Mouse (Mus musculus) splenic B cell, adult 2 months (primary cell): ENCODE data around the gene Csnk2b.

Experiments
- DNase-seq: peaks from one replicate; pipeline ENCODE4 v3.0.0-alpha.2; 2011; ENCODE audit warnings: low read depth, low spot score
- H3K27me3 ChIP-seq: 2 replicates; pipeline ENCODE4 v1.6.1; 2012; ENCODE audit warnings: mild to moderate bottlenecking, low read length, moderate library complexity, mixed read lengths; ENCODE audit not compliant: control insufficient read depth, poor library complexity, insufficient read depth, severe bottlenecking
- H3K36me3 ChIP-seq: 2 replicates; pipeline ENCODE4 v1.6.1; 2012; ENCODE audit warnings: mild to moderate bottlenecking, low read length, moderate library complexity, mixed read lengths; ENCODE audit not compliant: control insufficient read depth, poor library complexity, insufficient read depth, severe bottlenecking

The Csnk2b gene

DNA sequence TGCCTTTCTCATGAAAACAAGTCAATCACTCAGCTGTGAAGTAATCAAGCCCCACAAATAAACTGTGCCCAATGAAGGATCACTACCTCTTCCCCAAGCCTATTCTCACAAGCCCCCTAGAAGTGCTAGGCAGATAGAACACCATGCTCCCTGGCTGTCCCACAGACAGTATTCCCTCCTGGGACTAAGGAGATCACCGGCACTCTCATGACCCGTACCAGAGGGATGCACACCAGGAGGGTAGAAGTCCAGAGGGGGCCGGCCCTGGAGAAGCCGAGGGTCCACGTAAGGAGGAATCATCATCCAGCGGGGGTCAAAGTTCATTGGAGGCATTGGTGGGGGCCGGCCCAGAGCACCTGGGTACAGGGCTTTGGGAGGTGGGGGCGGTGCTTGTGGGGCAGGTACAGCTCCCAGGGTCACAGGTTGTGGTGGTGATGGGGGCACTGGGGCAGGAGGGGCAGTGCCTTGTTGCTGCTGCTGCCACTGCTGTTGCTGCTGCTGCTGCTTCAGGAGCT, 35.9 kb upstream of the Csnk2b start:
- no peak for DNase-seq
- no peaks in the 10 kb centered on the region for H3K27me3 ChIP-seq
- H3K36me3 ChIP-seq, result peaks cover 51% of the 10 kb centered on the region

DNA sequence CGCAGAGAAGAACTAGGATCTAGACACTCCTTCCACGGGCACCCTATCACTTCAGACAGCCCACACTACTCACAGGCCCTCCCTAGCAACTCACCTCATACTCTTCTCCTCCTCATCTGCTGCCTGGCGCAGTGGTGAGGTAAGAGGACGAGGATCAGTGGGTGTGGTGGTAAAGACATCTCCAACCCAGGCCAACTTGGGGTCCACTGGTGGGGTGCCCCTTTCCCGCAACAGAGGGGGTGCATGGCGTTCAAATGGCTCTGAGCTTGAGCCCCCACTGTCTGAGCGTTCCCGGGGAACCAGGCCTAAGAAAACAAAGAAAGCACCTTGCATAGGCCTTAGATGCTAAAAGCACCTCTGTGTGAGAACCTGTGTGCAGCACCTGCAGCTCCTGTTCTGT, 35.4 kb upstream of the Csnk2b start:
- peaks cover 51% of the 10 kb centered on the region for H3K36me3 ChIP-seq
- no peak for DNase-seq
- H3K27me3 ChIP-seq, result no peaks in the 10 kb centered on the region

GRCm38 (mm10) chr17:35156461-35157200, 34.8 kb upstream of the Csnk2b start:
- no peaks in the 10 kb centered on the region for H3K27me3 ChIP-seq
- DNase-seq, result no peak
- peaks cover 53% of the 10 kb centered on the region for H3K36me3 ChIP-seq

- H3K27me3 ChIP-seq, result no peaks in the 10 kb centered on the region
- H3K36me3 ChIP-seq, result peaks cover 53% of the 10 kb centered on the region
- DNase-seq, result no peak
These were observed 33.6 kb upstream of the Csnk2b start for GRCm38 (mm10) chr17:35155451-35155850.

GRCm38 (mm10) chr17:35154616-35155015, 32.8 kb upstream of the Csnk2b start:
- DNase-seq, result no peak
- peaks cover 49% of the 10 kb centered on the region for H3K36me3 ChIP-seq
- no peaks in the 10 kb centered on the region for H3K27me3 ChIP-seq

GRCm38 (mm10) chr17:35153931-35154330, 32.1 kb upstream of the Csnk2b start:
- Histone ChIP-seq H3K27me3 (no peaks in the 10 kb centered on the region), H3K36me3 (peaks cover 51% of the 10 kb centered on the region)
- DNase-seq, result no peak

DNA sequence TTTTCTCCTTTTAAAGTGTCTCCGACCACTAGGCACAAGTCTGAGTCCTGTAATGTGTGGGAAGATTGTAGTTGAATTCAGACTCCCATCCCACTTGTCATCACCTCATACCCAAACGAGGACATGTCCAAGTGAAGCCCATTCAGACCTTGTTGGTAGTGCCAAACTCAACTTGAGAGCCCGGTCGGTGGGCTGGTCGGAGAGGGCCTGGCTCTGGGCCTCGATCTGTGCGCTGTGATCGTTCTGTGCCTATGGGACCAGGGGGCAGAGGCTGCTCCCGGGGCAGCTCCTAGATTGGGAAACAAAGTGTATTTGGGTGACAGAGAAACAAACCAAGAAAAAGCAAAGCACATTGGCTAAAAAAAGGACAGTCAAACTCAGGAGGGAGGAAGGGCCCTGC, 31.2 kb upstream of the Csnk2b start:
- peaks cover 44% of the 10 kb centered on the region for H3K36me3 ChIP-seq
- H3K27me3 ChIP-seq, result no peaks in the 10 kb centered on the region
- no peak for DNase-seq

DNA sequence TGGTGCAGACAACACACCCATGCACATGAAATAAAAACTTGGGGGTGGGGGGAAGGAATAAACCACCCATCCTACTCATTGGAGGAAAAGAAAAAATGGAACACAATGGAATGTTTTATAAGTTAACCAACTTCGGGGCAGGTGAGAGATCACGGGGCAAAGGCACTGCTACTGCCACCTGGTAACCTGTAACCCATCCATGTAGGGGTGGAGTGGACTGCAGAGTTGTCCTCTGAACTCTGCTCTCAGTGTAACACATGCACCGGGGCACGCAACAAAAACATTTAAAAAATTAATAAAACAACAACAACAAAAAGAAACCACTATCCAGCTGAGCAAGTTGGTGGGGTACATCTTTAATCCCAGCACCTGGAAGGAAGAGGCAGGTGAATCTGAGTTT, 30.3 kb upstream of the Csnk2b start:
- no peak for DNase-seq
- Histone ChIP-seq H3K36me3 (peaks cover 38% of the 10 kb centered on the region), H3K27me3 (no peaks in the 10 kb centered on the region)

DNA sequence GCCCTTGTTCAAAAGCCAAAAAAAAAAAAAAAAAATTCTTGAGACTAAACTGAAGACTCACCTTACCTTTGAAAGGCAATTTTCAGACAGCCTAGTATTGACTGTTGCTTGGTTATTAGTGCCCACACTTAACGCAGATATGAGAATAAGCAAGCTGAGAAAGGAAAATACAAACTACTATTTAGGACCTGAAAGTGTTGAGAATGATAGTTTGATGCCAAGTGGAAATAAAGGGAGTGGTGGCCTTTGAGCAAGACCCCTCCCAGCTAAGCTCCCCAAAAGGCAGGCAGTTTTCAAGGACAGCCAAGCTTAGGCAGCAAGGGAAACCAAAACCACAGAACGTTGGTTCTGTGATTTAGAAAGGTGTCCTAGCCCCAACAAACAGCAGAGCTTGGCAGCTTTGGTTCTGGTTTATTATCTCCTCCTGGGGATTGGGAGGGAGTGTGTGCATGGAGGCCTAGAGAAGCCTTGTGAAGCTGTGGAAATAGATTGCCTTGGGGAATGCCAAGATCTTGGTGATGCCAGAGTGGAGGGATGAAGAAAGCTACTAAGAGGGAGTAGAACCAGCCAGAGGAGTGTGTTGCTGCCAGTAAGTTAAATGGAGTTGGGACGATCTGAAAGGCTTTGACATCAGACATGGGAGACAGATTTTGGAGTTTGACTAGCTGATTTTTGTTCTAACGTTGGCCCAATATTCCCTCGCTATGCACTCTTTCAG, 26.2 kb upstream of the Csnk2b start:
- DNase-seq, result no peak
- H3K27me3 ChIP-seq, result no peaks in the 10 kb centered on the region
- H3K36me3 ChIP-seq, result peaks cover 38% of the 10 kb centered on the region

DNA sequence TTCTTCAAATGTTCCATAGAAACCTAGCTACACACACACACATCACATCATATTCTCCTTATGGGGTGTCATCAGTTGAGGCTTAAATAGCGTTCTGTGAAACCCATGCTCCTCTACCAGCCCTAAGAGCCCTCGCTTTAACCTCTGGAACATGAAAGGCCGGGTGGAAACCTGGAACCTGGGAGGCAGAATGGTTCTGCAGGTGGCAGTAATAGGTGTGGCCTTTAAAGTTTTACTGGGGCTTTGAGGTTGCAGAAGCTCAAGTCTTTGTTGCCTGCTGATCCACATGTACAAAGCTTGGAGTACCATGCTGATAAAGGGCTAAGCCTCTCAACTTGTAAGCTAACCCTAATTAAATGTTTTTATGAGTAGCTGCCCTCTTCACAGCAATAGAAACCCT, 25.5 kb upstream of the Csnk2b start:
- DNase-seq, result no peak
- H3K27me3 ChIP-seq, result no peaks in the 10 kb centered on the region

GRCm38 (mm10) chr17:35146139-35146538, 24.3 kb upstream of the Csnk2b start:
- no peak for DNase-seq
- H3K36me3 ChIP-seq, result peaks cover 49% of the 10 kb centered on the region
- no peaks in the 10 kb centered on the region for H3K27me3 ChIP-seq

More for the DNA sequence above, 25.5 kb upstream of the Csnk2b start:
- peaks cover 41% of the 10 kb centered on the region for H3K36me3 ChIP-seq

- Histone ChIP-seq H3K36me3 (peaks cover 47% of the 10 kb centered on the region), H3K27me3 (no peaks in the 10 kb centered on the region)
- no peak for DNase-seq
These were observed 20.1 kb upstream of the Csnk2b start for GRCm38 (mm10) chr17:35141971-35142370.

DNA sequence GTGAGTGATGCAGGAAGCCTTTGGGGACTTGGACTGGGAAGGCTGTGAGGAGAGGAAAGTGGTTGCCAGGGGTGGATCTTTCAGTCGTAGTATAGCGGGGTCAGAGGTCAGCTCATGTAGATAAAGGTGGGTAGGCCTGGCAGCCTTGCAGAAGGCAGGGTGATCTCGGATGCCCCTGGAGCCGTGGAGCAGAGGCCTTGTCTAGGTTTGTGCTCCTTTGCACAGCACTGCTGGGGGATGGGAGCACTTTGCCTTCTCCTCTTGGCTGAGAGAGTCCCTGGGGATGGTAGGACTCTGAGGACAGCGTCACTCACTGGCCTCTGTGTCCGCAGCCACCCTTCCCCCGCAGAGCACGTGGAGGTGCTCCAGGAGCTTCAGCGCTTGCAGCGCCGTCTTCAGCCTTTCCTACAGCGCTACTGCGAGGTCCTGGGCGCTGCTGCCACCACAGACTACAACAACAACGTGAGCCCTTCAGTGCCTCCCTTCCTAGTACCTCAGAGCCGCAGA, 18.7 kb upstream of the Csnk2b start:
- peaks cover 43% of the 10 kb centered on the region for H3K36me3 ChIP-seq

DNA sequence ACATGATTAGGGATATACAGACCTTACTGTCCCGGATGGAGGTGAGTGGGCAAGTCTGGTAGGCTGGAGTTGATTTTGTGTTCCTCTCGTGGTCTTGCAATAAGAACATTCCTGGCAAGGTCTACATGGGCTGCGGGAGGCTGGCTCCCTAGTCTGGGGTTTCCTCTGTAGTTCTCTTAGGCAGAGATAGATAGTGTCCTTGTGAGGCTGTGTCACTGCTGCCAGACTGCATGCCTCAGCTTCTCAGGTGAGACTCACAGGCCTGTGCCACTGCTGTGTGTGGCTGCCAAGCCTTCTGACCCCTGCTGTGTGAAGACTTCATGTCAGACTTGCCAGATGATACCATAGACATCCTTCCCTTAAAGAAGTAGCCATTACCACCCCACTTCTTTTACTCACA, 17.4 kb upstream of the Csnk2b start:
- DNase-seq, result no peak
- Histone ChIP-seq H3K27me3 (no peaks in the 10 kb centered on the region), H3K36me3 (peaks cover 37% of the 10 kb centered on the region)

More for the DNA sequence above, 18.7 kb upstream of the Csnk2b start:
- H3K27me3 ChIP-seq, result no peaks in the 10 kb centered on the region
- no peak for DNase-seq
